Mouse (Mus musculus): Measurements from ENCODE around the gene Adamts9.

DNA sequence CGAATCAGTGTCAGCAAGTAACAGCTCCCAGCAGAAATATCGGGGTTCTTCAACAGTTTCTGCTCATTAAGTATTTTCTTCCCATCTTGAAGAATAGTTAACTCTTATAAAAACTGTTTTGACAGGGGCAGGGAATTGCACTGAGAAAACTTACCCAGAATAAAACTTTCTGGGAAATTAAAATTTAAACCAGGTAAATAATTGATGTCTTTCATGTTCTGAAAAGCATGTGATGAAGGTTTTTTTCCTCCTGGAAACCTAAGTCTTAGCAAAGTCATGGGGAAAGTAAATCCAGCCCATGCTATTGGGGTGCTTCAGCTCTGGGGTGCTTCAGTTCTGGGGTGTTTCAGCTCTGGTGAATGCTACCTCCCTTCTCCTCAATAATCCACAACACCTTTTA, 132.7 kb downstream of the Adamts9 start:
- TF ChIP-seq CTCF (IDR thresholded peaks at IDR 0.05; ENCODE audit: low read depth, low read length): no peak
- no peak for TF ChIP-seq GATA1 (IDR thresholded peaks at IDR 0.05; ENCODE audit: borderline replicate concordance, low read length)
- no peak for TF ChIP-seq TAL1 (conservative IDR thresholded peaks at IDR 0.05; ENCODE audit: low read depth, low read length)
- TF ChIP-seq POLR2AphosphoS5 (IDR thresholded peaks at IDR 0.05; ENCODE audit: insufficient replicate concordance, low read depth, low read length): no peak
- TF ChIP-seq GATA2 (IDR thresholded peaks at IDR 0.05; ENCODE audit: borderline replicate concordance, low read depth, low read length): no peak
